Comparison of ENCODE assay signal across 8 mouse cellular contexts in genomic region chr2:140170127-140170802, GRCm38 (mm10). TPM values are rescaled to one million over a fixed set of nuclear protein-coding genes. Genes with fewer than 3 reads are reported as not detected.
DNase-seq lines count a peak whose midpoint lies in the region; ATAC-seq and TF ChIP-seq lines count a peak whose summit lies in the region.

TSS of gene Esf1 (minus strand) at chr2:140170564.
TSS of gene Ndufaf5 (plus strand) at chr2:140170649.

- H3K27ac ChIP-seq in hindbrain, embryonic 10.5 days, result peak within 1 kb of the TSS; percentile 91
- 0 out of 2 replicates have a peak within 1 kb of the TSS, but pooled peaks have one; percentile 29 for H3K27ac ChIP-seq in lung, postnatal 0 days (ENCODE audit: low read length)

- no peaks in the 10 kb centered on the region for H3K27me3 ChIP-seq in hindbrain, embryonic 10.5 days (ENCODE audit: insufficient read depth, poor library complexity, severe bottlenecking)
- H3K27me3 ChIP-seq in lung, postnatal 0 days (replicated peaks; ENCODE audit: insufficient read depth, low read length), result no peaks in the 10 kb centered on the region

- H3K4me1 ChIP-seq in hindbrain, embryonic 10.5 days (replicated peaks), result peaks cover 17% of the 10 kb centered on the region
- H3K4me1 ChIP-seq in lung, postnatal 0 days (ENCODE audit: insufficient read depth, low read depth, low read length), result 0 out of 2 replicates have a peak, but pooled peaks cover 11% of the 10 kb centered on the region

- H3K9me3 ChIP-seq in hindbrain, embryonic 10.5 days, result no peaks in the 10 kb centered on the region
- no peaks in the 10 kb centered on the region for H3K9me3 ChIP-seq in lung, postnatal 0 days (ENCODE audit: low read length)

- peak; percentile 97 for DNase-seq in MN1 (ENCODE audit: low spot score)
- peak; percentile 96 for DNase-seq in cerebellum, adult 9-10 months
- peak; percentile 96 for DNase-seq in hindbrain, embryonic 10.5 days (ENCODE audit: low spot score)
- DNase-seq in layer of hippocampus, adult 9-11 months, result peak; percentile 95
- peak; percentile 99 for DNase-seq in lung, postnatal 0 days (ENCODE audit: low spot score)
- peak; percentile 94 for DNase-seq in ovary, postnatal 14 days (ENCODE audit: low spot score)
- DNase-seq in thymus, postnatal 14 days, result peak; percentile 94

- TF ChIP-seq EP300 in lung, postnatal 0 days (IDR thresholded peaks at IDR 0.05), result no peak

- H3K4me2 ChIP-seq in lung, postnatal 0 days (replicated peaks; ENCODE audit: low read depth, low read length), result peak within 1 kb of the TSS; percentile 76

- ATAC-seq in frontal cortex, adult (ENCODE audit: low TSS enrichment), result peak; percentile 94
- peak; percentile 100 for ATAC-seq in lung, postnatal 0 days

- H3K9ac ChIP-seq in lung, postnatal 0 days (replicated peaks; ENCODE audit: low read depth), result peak within 1 kb of the TSS; percentile 76

- TF ChIP-seq CTCF in lung, postnatal 0 days (IDR thresholded peaks at IDR 0.05), result no peak

- peaks cover 41% of the 10 kb centered on the region for H3K36me3 ChIP-seq in hindbrain, embryonic 10.5 days
- no peaks in the 10 kb centered on the region for H3K36me3 ChIP-seq in lung, postnatal 0 days (ENCODE audit: insufficient read depth, low read length)

- under 1% methylated on average over 43 of the region's 43 CpGs for WGBS in hindbrain, embryonic 10.5 days
- under 1% methylated on average over 43 of the region's 43 CpGs for WGBS in lung, postnatal 0 days

- H3K4me3 ChIP-seq in hindbrain, embryonic 10.5 days, result peak within 1 kb of the TSS; percentile 89
- H3K4me3 ChIP-seq in lung, postnatal 0 days (ENCODE audit: low read depth, low read length), result peak within 1 kb of the TSS; percentile 61

RNA-seq across cellular contexts. Expression of gene Esf1, which starts in this region (rescaled TPM):
- 16.5 and 26.4 TPM in 2 replicates for polyA plus RNA-seq in hindbrain, embryonic 10.5 days (2016; fragmentation: Nextera tagmentation; extraction: Ambion mirVana)
- polyA plus RNA-seq in lung, postnatal 0 days (2015; fragmentation: Nextera tagmentation; extraction: Ambion mirVana), result 12.1 and 15.1 TPM in 2 replicates

RNA-seq across cellular contexts. Expression of gene Ndufaf5, which starts in this region (rescaled TPM):
- polyA plus RNA-seq in hindbrain, embryonic 10.5 days (2016; fragmentation: Nextera tagmentation; extraction: Ambion mirVana), result 28.8 and 29.2 TPM in 2 replicates
- polyA plus RNA-seq in lung, postnatal 0 days (2015; fragmentation: Nextera tagmentation; extraction: Ambion mirVana), result 9.2 and 9.4 TPM in 2 replicates

Comparison
In these comparisons a context has a peak if more than half of its experiments do, and no peak if none do; other contexts are left out.
1. Peak in every context shown above with its lines: DNase-seq, ATAC-seq, H3K4me3 ChIP-seq and H3K27ac ChIP-seq.